Mouse (Mus musculus) C2C12 (cell line): Measurements from ENCODE around the gene Dscam. TPM values are rescaled to one million over a fixed set of nuclear protein-coding genes. Genes with fewer than 3 reads are reported as not detected.

Experiments
- H3K27me3 ChIP-seq: one replicate; pipeline ENCODE4 v1.6.1; 2011; ENCODE audit not compliant: control insufficient read depth, insufficient read depth, insufficient read length
- H3K36me3 ChIP-seq: one replicate; pipeline ENCODE4 v1.6.1; 2011; ENCODE audit not compliant: control insufficient read depth, insufficient read depth
- H3K4me3 ChIP-seq: one replicate; pipeline ENCODE4 v1.5.1; 2011; ENCODE audit warnings: mild to moderate bottlenecking, control low read depth; ENCODE audit not compliant: poor library complexity, insufficient read depth, severe bottlenecking
- H3K79me2 ChIP-seq: one replicate; pipeline ENCODE4 v1.6.1; 2011; ENCODE audit not compliant: control insufficient read depth, insufficient read depth
- H3K79me3 ChIP-seq: one replicate; pipeline ENCODE4 v1.6.1; 2011; ENCODE audit warnings: low read depth, control low read depth
- H3ac ChIP-seq: one replicate; pipeline ENCODE3; 2011; ENCODE audit warnings: low read depth; ENCODE audit not compliant: control insufficient read depth, insufficient read length
- CEBPB ChIP-seq: IDR thresholded peaks from one replicate; pipeline ENCODE4 v1.6.1; 2011; ENCODE audit warnings: low read depth, mild to moderate bottlenecking, control low read depth, moderate library complexity
- CTCF ChIP-seq: IDR thresholded peaks from one replicate; pipeline ENCODE4 v1.5.1; 2011; ENCODE audit not compliant: control insufficient read depth, insufficient read depth, insufficient read length
- FOSL1 ChIP-seq: IDR thresholded peaks from one replicate; pipeline ENCODE4 v1.8.0; 2011; ENCODE audit warnings: mild to moderate bottlenecking, low read length; ENCODE audit not compliant: poor library complexity, insufficient read depth, severe bottlenecking
- MAX ChIP-seq: IDR thresholded peaks from one replicate; pipeline ENCODE4 v1.6.1; 2011; ENCODE audit warnings: mild to moderate bottlenecking, control low read depth
- MYOD1 ChIP-seq: IDR thresholded peaks from one replicate; pipeline ENCODE4 v1.6.1; 2011; ENCODE audit warnings: low read depth; ENCODE audit not compliant: control insufficient read depth, insufficient read length
- MYOG ChIP-seq: IDR thresholded peaks from one replicate; pipeline ENCODE4 v1.6.1; 2011; ENCODE audit not compliant: control insufficient read depth, insufficient read length; ENCODE audit errors: extremely low read depth
- USF1 ChIP-seq: IDR thresholded peaks from one replicate; pipeline ENCODE4 v1.6.1; 2011; ENCODE audit warnings: low read depth, mild to moderate bottlenecking, control low read depth, moderate library complexity
- polyA plus RNA-seq: library from polyadenylated mRNA; unstranded; fragments of >200 nt; fragmentation: generic; extraction: Trizol; gene quantifications from one replicate; pipeline ENCODE4 v1.2.1, GENCODE M21; 2012; ENCODE audit warnings: missing spikeins

Gene Dscam
- polyA plus RNA-seq, 1 experiment: not detected

GRCm38 (mm10) chr16:97017171-97017738 lies 153.3 kb downstream of the Dscam start:
- Histone ChIP-seq H3K79me3 (no peaks in the 10 kb centered on the region), H3K36me3 (no peaks in the 10 kb centered on the region), H3K79me2 (no peaks in the 10 kb centered on the region), H3K4me3 (no peak overlapping the region), H3ac (no peak overlapping the region), H3K27me3 (no peaks in the 10 kb centered on the region)
- TF ChIP-seq MYOD1 (no peak), CTCF (no peak), FOSL1 (no peak), MAX (no peak), MYOG (no peak), CEBPB (no peak), USF1 (no peak)

- H3K27me3 ChIP-seq: no peaks in the 10 kb centered on the region
- no peaks in the 10 kb centered on the region for H3K79me3 ChIP-seq
- TF ChIP-seq MYOG (no peak), CEBPB (no peak), MAX (no peak), FOSL1 (no peak), USF1 (no peak), MYOD1 (no peak), CTCF (no peak)
- H3ac ChIP-seq: no peak overlapping the region
- H3K79me2 ChIP-seq: no peaks in the 10 kb centered on the region
- H3K36me3 ChIP-seq: no peaks in the 10 kb centered on the region
- no peak overlapping the region for H3K4me3 ChIP-seq
Observed at GRCm38 (mm10) chr16:97016244-97016850, 154.2 kb downstream of the Dscam start.

GRCm38 (mm10) chr16:97014343-97014742 lies 156.2 kb downstream of the Dscam start:
- no peak overlapping the region for H3ac ChIP-seq
- TF ChIP-seq MAX (no peak), MYOG (no peak), MYOD1 (no peak), USF1 (no peak), CEBPB (no peak), CTCF (no peak), FOSL1 (no peak)

GRCm38 (mm10) chr16:97009116-97010055 lies 161.2 kb downstream of the Dscam start:
- Histone ChIP-seq H3K79me2 (no peaks in the 10 kb centered on the region), H3K4me3 (no peak overlapping the region), H3K79me3 (no peaks in the 10 kb centered on the region), H3K36me3 (no peaks in the 10 kb centered on the region), H3K27me3 (no peaks in the 10 kb centered on the region), H3ac (no peak overlapping the region)
- TF ChIP-seq USF1 (no peak), MYOD1 (no peak), CTCF (no peak), MAX (no peak), FOSL1 (no peak), MYOG (no peak), CEBPB (no peak)

More at GRCm38 (mm10) chr16:97014343-97014742, 156.2 kb downstream of the Dscam start:
- no peak overlapping the region for H3K4me3 ChIP-seq
- H3K79me2 ChIP-seq: no peaks in the 10 kb centered on the region
- H3K27me3 ChIP-seq: no peaks in the 10 kb centered on the region
- H3K36me3 ChIP-seq: no peaks in the 10 kb centered on the region
- no peaks in the 10 kb centered on the region for H3K79me3 ChIP-seq

DNA sequence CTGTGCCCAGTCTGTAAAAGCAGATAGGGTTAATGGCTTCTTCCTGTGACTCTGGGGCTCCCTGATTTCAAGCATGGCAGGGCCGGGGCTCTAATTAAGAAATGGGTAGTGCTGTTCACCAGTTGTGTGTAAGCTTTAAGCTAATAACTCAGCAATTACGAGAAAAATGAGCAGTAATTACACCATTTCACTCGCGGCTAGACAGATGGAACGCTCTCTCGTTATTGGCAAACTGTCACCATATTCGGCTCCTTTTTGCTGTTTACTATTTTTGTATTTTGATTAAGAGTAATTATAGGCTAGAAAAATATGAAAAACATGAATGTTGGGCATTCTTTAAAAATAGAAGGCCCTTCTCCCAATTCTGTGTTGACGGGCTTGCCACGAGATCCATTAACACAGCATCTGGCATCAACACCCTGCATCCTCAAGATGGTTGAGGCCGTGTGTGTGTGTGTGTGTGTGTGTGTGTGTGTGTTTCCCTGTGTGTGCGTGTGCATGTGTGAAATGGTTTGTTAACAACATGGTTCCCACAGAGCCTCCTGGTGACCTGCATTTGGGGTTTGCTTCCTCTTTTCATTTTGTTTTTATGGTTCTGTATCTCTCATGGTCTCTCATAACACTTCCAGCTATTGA lies 162.5 kb downstream of the Dscam start:
- no peaks in the 10 kb centered on the region for H3K79me2 ChIP-seq
- H3K27me3 ChIP-seq: no peaks in the 10 kb centered on the region
- no peaks in the 10 kb centered on the region for H3K79me3 ChIP-seq
- H3K4me3 ChIP-seq: no peak overlapping the region
- H3K36me3 ChIP-seq: no peaks in the 10 kb centered on the region
- TF ChIP-seq CTCF (no peak), USF1 (no peak), FOSL1 (no peak), MYOG (no peak), CEBPB (no peak), MYOD1 (no peak), MAX (no peak)
- no peak overlapping the region for H3ac ChIP-seq
